Mouse (Mus musculus): ENCODE results near the gene Ugt1a6a.
A peak's percentile ranks its signal among the peaks of the same experiment; 100 is the strongest.

Ugt1a6a gene

GRCm38 (mm10) chr1:88249596-88249995, 115.0 kb downstream of the Ugt1a6a start:
- no peak for DNase-seq (ENCODE audit: low read depth)

DNA sequence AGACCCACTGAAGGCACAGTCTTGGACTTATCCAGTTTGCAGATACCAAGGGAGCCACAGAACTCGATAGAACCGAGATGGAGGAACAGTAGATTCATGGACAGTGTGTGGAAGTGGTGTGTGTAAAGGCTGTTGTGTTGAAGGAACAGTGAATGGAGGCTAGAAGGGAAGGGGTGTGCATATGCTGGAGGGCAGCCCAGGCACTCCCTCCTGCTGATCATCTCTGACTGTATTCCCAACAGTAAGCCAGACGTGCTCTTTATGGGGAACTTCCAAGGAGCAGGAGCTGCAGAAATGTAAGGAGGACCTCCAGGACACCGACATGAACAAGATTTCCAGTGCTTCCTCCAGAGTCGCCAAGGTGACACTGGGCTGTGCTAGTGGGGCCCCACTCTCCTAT, 115.4 kb downstream of the Ugt1a6a start:
- DNase-seq (ENCODE audit: low read depth) = no peak

DNA sequence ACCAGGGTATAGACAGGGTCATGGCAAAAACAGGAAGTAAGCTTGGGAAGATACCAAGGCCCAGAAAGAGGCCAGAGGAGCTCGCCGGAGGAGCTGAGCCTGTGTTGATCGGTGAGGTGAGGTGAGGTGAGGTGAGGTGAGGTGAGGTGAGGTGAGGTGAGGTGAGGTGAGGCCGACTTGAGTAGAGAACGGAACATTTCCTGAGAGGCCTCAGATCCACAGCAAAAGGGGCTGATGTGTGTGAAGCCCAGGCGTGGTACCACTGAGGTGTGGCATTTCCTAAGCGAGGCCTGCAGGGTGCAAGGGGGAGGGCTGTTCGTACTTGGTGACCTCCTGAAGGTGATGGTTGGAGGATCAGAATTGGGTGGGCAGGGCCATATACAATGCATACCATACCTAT, 118.5 kb downstream of the Ugt1a6a start:
- no peak for DNase-seq (ENCODE audit: low read depth)

- no peak for DNase-seq (ENCODE audit: low read depth)
Measured at GRCm38 (mm10) chr1:88253540-88253939, 118.9 kb downstream of the Ugt1a6a start.

DNA sequence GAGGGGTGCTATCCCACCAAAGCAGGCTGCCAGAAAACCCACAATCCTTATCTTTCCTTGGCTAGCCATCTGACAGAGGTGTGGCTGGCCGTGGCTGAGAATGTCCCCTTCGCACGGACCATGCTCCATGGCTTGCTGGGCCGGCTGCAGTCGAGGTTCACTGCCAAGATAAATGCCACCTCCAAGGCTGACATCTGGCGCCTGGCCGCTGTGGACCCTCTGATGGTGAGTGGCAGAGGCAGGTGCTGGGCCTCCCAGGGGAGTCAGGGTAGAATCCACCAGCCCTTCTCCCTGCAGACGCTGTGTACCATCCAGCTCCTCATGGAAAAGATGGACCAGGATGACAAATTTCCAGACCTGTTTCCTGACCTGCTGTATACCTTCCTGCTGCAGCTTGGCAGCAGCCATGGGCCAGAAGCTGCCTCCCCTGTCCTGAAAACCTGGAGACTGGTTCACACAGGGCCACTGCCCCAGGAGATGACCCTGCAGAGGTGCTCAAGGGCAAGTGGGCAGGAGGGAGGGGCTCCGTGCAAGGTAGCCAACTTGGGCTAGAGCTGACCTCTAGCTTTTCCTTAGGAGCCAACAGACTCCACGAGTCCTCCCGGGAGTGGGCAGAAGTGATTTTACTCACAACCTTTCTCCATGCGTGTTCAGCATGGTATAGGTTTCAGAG, 120.3 kb downstream of the Ugt1a6a start:
- DNase-seq (ENCODE audit: low read depth) = no peak

- DNase-seq (ENCODE audit: low read depth) = no peak
Measured at GRCm38 (mm10) chr1:88255466-88255857, 120.9 kb downstream of the Ugt1a6a start.

GRCm38 (mm10) chr1:88255989-88256754, 121.6 kb downstream of the Ugt1a6a start:
- no peak for DNase-seq (ENCODE audit: low read depth)

GRCm38 (mm10) chr1:88256886-88257663, 122.5 kb downstream of the Ugt1a6a start:
- no peak for DNase-seq (ENCODE audit: low read depth)

- DNase-seq (ENCODE audit: low read depth) = no peak
Measured at GRCm38 (mm10) chr1:88257681-88258080, 123.1 kb downstream of the Ugt1a6a start.

DNA sequence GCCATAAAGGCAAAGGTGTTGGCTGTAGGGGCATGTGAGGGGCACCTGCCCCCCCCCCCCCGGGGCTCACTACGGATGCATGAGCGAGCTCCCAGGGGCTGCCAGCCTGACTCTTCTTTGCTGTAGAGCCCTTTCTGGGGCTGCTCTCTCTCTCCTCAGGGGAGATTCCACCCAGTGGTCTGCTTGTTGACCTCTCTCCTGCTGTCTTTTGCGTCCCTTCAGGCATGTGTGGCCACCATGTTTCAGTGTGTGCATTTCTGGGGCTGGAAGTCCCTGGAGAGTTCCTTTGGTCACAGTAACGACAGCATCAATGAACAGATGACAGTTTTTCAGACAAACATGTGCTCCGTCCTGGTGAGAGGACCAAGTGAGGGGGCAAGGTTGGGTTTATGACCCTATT, 123.8 kb downstream of the Ugt1a6a start:
- DNase-seq (ENCODE audit: low read depth) = peak; percentile 32

DNA sequence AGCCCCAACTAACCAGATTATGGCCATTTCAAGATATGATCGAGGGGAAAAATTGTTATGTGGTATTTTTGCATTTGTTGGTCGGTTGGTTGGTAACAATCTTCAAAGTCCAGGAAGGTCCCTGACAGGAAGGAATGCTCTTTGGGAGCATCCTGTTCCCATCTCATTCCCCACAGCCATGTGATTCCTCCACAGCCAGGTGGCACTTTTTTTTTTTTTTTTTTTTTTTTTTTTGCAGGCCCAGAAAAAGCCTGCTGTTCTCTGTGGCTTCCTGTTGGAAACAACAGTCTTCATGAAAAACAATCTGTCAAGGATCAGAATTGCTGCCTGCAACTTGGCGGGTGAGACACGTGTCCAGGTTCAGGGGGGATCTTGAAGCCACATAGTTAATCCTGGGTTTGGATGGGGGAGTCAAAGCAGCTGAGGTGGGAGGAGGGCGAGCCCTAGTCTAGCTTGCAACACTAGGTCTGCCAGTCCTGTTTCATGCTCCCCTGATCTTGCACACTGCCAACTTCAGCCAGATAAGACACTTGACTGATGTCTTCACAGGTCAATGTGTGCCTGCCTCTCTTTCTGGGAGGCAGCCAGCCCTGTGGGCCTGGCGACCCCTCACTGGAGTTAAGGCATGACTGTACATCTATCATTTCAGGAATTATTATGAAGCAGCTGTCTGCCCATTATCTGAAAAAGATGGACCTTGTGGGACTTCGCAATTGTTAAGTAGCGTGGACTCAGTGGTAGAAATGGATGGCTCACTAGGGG, 124.5 kb downstream of the Ugt1a6a start:
- peak; percentile 34 for DNase-seq (ENCODE audit: low read depth)

- no peak for DNase-seq (ENCODE audit: low read depth)
Measured at GRCm38 (mm10) chr1:88259643-88260024, 125.0 kb downstream of the Ugt1a6a start.

GRCm38 (mm10) chr1:88260114-88260513, 125.5 kb downstream of the Ugt1a6a start:
- peak; percentile 26 for DNase-seq (ENCODE audit: low read depth)

DNA sequence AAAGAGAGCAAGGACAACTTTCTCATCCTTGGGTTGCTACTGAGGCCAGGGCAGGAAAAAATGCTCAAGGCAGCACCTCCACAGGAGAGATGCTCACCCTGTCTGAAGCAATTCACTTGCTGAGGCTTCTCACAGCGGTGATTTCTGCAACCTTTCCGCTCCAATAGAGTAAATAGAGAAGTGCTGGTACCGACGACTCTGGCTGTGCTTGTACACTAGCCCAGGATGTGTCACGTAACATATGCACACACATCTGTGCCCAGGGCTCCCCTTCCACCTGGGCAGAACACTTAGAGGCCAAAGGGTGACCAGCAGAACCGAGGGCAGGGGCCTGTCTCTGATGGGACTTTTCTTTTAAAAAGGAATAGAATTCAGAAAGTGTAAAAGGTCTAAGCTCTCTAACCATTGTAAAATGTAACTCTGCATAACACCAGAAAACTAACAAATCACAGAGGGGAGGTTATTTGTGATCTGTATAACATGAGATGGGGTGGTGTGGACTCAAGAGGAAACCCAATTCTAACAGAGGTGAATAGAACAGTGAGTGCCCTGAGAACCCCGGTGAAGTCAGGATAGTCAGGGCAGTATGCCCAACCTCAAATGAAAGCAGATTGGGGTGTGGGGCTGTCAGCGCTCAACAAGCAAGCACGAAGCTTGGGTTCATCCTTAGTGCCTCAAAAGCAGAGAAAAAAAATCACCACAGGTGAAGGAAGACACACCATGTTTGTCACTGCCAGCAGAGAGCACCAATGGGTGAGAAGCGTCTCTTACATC, 126.2 kb downstream of the Ugt1a6a start:
- DNase-seq (ENCODE audit: low read depth) = peak; percentile 32

- peak; percentile 31 for DNase-seq (ENCODE audit: low read depth)
Measured at GRCm38 (mm10) chr1:88261706-88262105, 127.1 kb downstream of the Ugt1a6a start.

DNA sequence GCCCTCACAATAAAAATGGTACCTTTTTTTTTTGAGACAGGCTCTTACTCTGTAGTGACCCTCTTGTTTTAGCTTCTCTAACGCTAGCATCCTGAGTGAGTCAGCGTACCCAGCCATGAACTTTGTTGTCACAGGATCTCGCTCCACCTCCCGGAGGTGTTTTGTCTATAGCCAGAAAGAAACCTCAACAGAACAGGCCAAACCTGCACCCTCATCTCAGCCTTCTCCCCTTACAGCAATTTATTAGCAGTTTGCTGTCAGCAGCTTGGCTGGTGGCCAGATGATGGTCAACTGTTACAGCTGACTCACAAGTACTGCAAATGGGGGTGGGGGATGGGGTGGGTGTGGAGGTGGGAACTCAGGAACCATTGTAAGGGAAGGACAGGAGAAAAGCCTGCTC, 127.6 kb downstream of the Ugt1a6a start:
- DNase-seq (ENCODE audit: low read depth) = peak; percentile 38

- DNase-seq (ENCODE audit: low read depth) = no peak
Measured at GRCm38 (mm10) chr1:88262961-88263360, 128.4 kb downstream of the Ugt1a6a start.

- DNase-seq (ENCODE audit: low read depth) = no peak
Measured at GRCm38 (mm10) chr1:88263778-88264177, 129.2 kb downstream of the Ugt1a6a start.

DNA sequence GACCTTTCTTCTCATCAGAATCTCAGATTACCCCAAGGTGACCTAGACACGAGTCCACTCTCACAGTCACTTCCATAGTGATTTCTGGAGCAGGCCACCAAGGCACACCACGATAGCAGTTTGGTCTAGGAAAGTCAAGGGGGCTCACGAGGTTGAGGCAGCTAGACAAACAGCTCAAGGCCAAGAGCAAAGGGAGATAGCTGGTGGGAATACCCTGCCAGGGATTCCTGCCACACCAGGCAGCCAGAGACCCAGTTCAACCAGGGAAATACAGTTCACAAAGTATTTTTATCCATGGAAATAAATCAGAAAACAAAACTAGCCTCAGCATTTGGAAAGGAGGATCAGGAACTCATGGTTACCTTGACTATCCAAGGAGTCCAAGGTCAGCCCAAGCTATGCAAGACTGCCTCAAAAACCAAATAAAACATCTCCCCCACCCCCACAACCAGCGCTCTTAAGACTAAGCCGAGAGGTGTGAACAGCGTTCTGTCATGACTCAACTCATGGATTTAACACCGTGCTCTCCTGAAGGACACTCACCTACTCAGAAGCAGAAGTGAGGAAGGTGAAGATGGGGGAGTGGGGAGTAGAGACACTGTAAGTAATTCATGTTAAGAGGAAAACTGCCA, 129.7 kb downstream of the Ugt1a6a start:
- peak; percentile 29 for DNase-seq (ENCODE audit: low read depth)

DNA sequence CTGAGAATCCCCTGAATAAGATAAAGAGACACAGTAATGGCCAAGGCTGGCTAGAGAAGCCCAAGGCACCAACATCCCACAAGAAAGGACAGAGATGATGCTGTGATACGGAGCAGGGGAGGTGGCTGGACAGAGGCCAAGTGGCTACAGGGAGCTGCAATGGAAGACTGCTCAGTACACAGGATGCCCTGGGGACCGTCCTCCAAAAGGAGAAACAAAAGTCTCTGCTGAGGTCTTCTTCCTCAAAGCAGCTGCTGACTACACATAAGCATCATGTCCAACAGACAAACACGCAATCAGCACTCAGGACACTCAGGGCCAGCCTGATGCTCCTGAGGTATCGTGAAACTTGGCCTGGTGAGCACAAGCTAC, 130.2 kb downstream of the Ugt1a6a start:
- DNase-seq (ENCODE audit: low read depth) = no peak

GRCm38 (mm10) chr1:88266123-88266522, 131.5 kb downstream of the Ugt1a6a start:
- no peak for DNase-seq (ENCODE audit: low read depth)
